Mouse (Mus musculus) Patski (cell line): ENCODE measurements around the gene Icam2. TPM values are rescaled to one million over a fixed set of nuclear protein-coding genes. Genes with fewer than 3 reads are reported as not detected.

ENCODE experiments used
- ATAC-seq: fragments of 100-300 bp; one replicate; pipeline ENCODE4 v1.8.0; 2021
- CTCF ChIA-PET: fragments of 350-600 bp; sonication (Branson Sonifier 250); formaldehyde crosslinking; loops from one replicate; lab custom pipeline; 2022; ENCODE audit warnings: inconsistent platforms; lab: Charles Lee
- POLR2A ChIA-PET: fragments of 350-600 bp; sonication (Branson Sonifier 250); formaldehyde crosslinking; loops from one replicate; lab custom pipeline; 2022; ENCODE audit warnings: antibody characterized with exemption, inconsistent platforms; lab: Charles Lee
- DNase-seq: peaks from one replicate; pipeline ENCODE4 v3.0.0-alpha.2; 2011; ENCODE audit warnings: low read depth, low spot score
- H3K27me3 ChIP-seq: fragments of 371-371 bp; one replicate; pipeline ENCODE4 v1.5.1; 2021
- CTCF ChIP-seq: fragments of 100-300 bp; IDR thresholded peaks from one replicate; pipeline ENCODE4 v1.5.1; 2021
- in situ Hi-C: fragments of 300-500 bp; cut with MboI; formaldehyde crosslinking; loops from 3 replicates; pipeline ENCODE4 v1.11.1; 2018; ENCODE audit warnings: low pct_unique_long_range_greater_than_20kb, mixed read lengths
- polyA plus RNA-seq: library from polyadenylated mRNA; unstranded; gene quantifications from one replicate; pipeline ENCODE4 v1.2.3, GENCODE M21; 2021

The Icam2 gene
- polyA plus RNA-seq, 1 experiment from 2014 or later: not detected

DNA sequence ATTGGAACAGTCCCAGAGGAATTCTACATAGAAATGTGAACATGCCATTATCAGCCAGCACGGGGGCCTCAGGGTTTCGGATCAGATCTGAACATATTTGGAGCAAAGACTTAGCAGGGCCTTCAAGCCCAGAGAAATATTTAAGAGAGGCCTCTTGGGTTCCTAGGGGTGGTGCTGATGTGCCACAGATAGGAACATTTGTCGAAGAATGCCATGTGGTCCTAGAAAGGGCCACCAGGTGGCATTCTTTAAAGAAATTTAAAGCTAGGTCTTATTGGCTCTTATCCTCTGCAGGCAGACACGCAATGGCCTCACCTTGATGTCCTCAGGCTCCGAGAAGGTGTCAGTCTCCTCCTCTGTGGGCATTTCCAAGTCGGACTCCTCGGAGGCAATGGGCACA lies 58.2 kb downstream of the Icam2 start:
- ATAC-seq (no peak), DNase-seq (peak; percentile 4)
- TF ChIP-seq CTCF: peak; percentile 70
- POLR2A ChIA-PET: no interaction called here
- in situ Hi-C loops: loop anchor here (5.0 kb wide), 2 partner anchors 47 to 63 kb away; no protein-coding TSS in a partner anchor
- CTCF ChIA-PET: interaction anchor here (0.6 to 1.4 kb wide), 4 partner anchors 12 to 60 kb away, joined by 3 to 4 read pairs (median 4); no protein-coding TSS in a partner anchor
- no peaks in the 10 kb centered on the region for H3K27me3 ChIP-seq

DNA sequence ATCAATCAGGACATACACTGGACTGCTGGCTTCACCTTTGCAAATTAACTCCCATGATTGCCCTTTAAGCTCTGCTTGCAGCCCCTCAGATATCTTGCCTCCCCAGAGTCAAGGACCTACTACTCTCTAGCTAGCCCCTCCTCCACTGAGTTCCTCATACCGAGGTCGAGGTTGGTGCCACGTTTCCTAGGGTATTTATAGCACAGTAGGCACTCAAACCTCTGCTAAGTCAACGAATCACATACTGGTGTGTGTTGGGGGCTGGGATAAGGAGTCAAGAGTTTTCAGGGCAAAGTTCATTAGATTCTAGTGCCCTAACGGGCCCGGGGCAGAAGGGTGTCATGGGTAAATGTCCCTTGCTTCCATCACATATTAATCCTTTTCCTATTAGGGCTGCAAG lies 58.7 kb downstream of the Icam2 start:
- ChIA-PET CTCF (interaction anchor here (1.2 to 1.4 kb wide), 3 partner anchors 11 to 38 kb away, joined by 3 to 6 read pairs (median 4); no protein-coding TSS in a partner anchor), POLR2A (no interaction called here)
- no peak for TF ChIP-seq CTCF
- H3K27me3 ChIP-seq: no peaks in the 10 kb centered on the region
- DNase-seq (no peak), ATAC-seq (no peak)
- in situ Hi-C loops: loop anchor here (5.0 kb wide), 2 partner anchors 47 to 63 kb away; no protein-coding TSS in a partner anchor

DNA sequence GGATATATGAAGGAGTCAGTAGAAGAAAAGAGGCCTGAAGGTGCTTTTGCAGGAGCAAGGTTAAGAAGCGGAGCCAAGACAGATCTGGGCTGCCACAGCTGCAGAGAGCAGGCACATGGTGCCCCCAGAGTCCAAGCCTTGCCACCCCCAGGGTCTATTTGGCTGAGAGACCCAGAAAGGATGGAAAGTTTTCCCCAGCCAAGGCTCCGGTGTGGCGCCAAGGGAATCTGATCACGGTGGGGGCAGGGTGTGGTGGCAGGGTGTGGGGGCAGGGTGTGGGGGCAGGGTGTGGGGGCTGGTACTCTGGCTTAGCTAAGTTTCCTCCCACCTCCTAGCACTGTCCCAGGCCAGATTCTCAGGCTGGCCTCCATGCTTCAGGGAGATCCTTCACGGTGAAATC lies 59.4 kb downstream of the Icam2 start:
- H3K27me3 ChIP-seq: no peaks in the 10 kb centered on the region
- ATAC-seq (no peak), DNase-seq (no peak)
- no peak for TF ChIP-seq CTCF
- in situ Hi-C loops: loop anchor here (5.0 kb wide), 2 partner anchors 46 to 64 kb away; no protein-coding TSS in a partner anchor
- ChIA-PET POLR2A (no interaction called here), CTCF (interaction anchor here (1.3 kb wide), 1 partner anchor 25 kb away, joined by 6 read pairs; no protein-coding TSS in a partner anchor)

Other genes with a start within 250 kb of the Icam2 start
- gene Gm10840, start 227.2 kb downstream of the Icam2 start, polyA plus RNA-seq: not detected
- gene Limd2, start 227.2 kb downstream of the Icam2 start, polyA plus RNA-seq: 80.1 TPM
- 23.3 TPM for gene Strada, start 185.9 kb downstream of the Icam2 start, polyA plus RNA-seq
- gene Ccdc47, start 171.7 kb downstream of the Icam2 start, polyA plus RNA-seq: 136 TPM
- 62.9 TPM for gene Ddx42, start 171.1 kb downstream of the Icam2 start, polyA plus RNA-seq
- gene Ftsj3, start 132.0 kb downstream of the Icam2 start, polyA plus RNA-seq: 68.3 TPM
- 181 TPM for gene Psmc5, start 131.9 kb downstream of the Icam2 start, polyA plus RNA-seq
- gene Smarcd2, start 115.1 kb downstream of the Icam2 start, polyA plus RNA-seq: 56.4 TPM
- 0.37 TPM for gene Tcam1, start 111.4 kb downstream of the Icam2 start, polyA plus RNA-seq
- gene Gh, start 86.2 kb downstream of the Icam2 start, polyA plus RNA-seq: not detected
- gene Cd79b, start 73.3 kb downstream of the Icam2 start, polyA plus RNA-seq: 0.06 TPM
- 0.08 TPM for gene Scn4a, start 34.8 kb downstream of the Icam2 start, polyA plus RNA-seq
- gene Prr29, start 22.6 kb downstream of the Icam2 start, polyA plus RNA-seq: not detected
- gene Ern1, start 99.8 kb upstream of the Icam2 start, polyA plus RNA-seq: 12.4 TPM
- 16.0 TPM for gene Tex2, start 225.3 kb upstream of the Icam2 start, polyA plus RNA-seq